ENCODE assay signal across 20 mouse cellular contexts in genomic region chr16:92874015-92874414, GRCm38 (mm10). TPM values are rescaled to one million over a fixed set of nuclear protein-coding genes. Genes with fewer than 3 reads are reported as not detected.
DNase-seq lines count a peak whose midpoint lies in the region; ATAC-seq and TF ChIP-seq lines count a peak whose summit lies in the region.
"Had no signal": no experiment of that assay in that cellular context is flagged by ENCODE, and none has a peak within 500 bp of the region (broad histone marks: within the 10 kb centered on the region; RNA-seq: fewer than 3 reads in every experiment).

No protein-coding gene starts in this region.

- no peaks in the 10 kb centered on the region for H3K9me3 ChIP-seq in liver, embryonic 12.5 days (replicated peaks)
- H3K9me3 ChIP-seq: embryonic facial prominence, embryonic 15.5 days had no signal

- WGBS in liver, adult 2 months, result 77% methylated on average over 3 of the region's 3 CpGs
- WGBS in liver, embryonic 12.5 days (ENCODE audit: insufficient replicate concordance), result 22% methylated on average over 3 of the region's 3 CpGs

- TF ChIP-seq POLR2A in liver, adult 2 months (IDR thresholded peaks at IDR 0.05; ENCODE audit: extremely low read depth, insufficient read depth, low read length), result no peak

- no peaks in the 10 kb centered on the region for H3K79me2 ChIP-seq in liver, adult 2 months (ENCODE audit: control insufficient read depth, insufficient read depth, low read length)

- no peak for TF ChIP-seq CTCF in liver, adult 2 months (IDR thresholded peaks at IDR 0.05; ENCODE audit: low read depth, low read length)

- H3K4me1 ChIP-seq in liver, adult 2 months (ENCODE audit: control insufficient read depth, insufficient read depth, low read length), result no peaks in the 10 kb centered on the region
- H3K4me1 ChIP-seq in liver, embryonic 12.5 days, result peaks cover 36% of the 10 kb centered on the region
- H3K4me1 ChIP-seq: embryonic facial prominence, embryonic 15.5 days had no signal

- no peaks in the 10 kb centered on the region for H3K36me3 ChIP-seq in liver, adult 2 months (ENCODE audit: control insufficient read depth, insufficient read depth, low read length)
- no peaks in the 10 kb centered on the region for H3K36me3 ChIP-seq in liver, embryonic 12.5 days
- H3K36me3 ChIP-seq: embryonic facial prominence, embryonic 15.5 days; heart, embryonic 10.5 days had no signal

- no peak overlapping the region for H3K27ac ChIP-seq in liver, adult 2 months (replicated peaks; ENCODE audit: insufficient read depth, low read depth, low read length)
- H3K27ac ChIP-seq in liver, embryonic 12.5 days, result no peak overlapping the region
- H3K27ac ChIP-seq: embryonic facial prominence, embryonic 15.5 days; heart, embryonic 10.5 days; hindbrain, embryonic 14.5 days; kidney, postnatal 0 days; layer of hippocampus, adult 2 months had no signal

- H3K4me2 ChIP-seq in liver, embryonic 12.5 days, result no peak overlapping the region
- H3K4me2 ChIP-seq: embryonic facial prominence, embryonic 15.5 days; hindbrain, embryonic 14.5 days had no signal

- ATAC-seq in liver, embryonic 12.5 days, result no peak
- peak; percentile 94 for ATAC-seq in megakaryocyte, adult 5-6 weeks (ENCODE audit: poor library complexity, severe bottlenecking)
- ATAC-seq: activated CD4-positive, CD25-positive, alpha-beta regulatory T cell, adult 4 months had no signal

- H3K9ac ChIP-seq in liver, adult 2 months (ENCODE audit: low read depth, low read length), result no peak overlapping the region
- no peak overlapping the region for H3K9ac ChIP-seq in liver, embryonic 12.5 days
- H3K9ac ChIP-seq: embryonic facial prominence, embryonic 15.5 days; hindbrain, embryonic 14.5 days had no signal

- DNase-seq in liver, adult 2 months (ENCODE audit: extremely low read depth, low read depth, low spot score), result peak; percentile 11
- DNase-seq in A20 (ENCODE audit: low read depth, low spot score) (peak; percentile 66), MEL-GATA-1-ER (ENCODE audit: extremely low read depth, low read depth) (peak; percentile 95)
- DNase-seq in adrenal gland, adult 2 months, result no peak
- DNase-seq in right cerebral cortex, postnatal 25 days, result no peak
- no peak for DNase-seq in right cerebral cortex, postnatal 10 days (ENCODE audit: low spot score in 2 of 2)
- DNase-seq: adrenal gland, postnatal 36 days; cerebellum, adult 8-10 months; embryo, embryonic 11 days; gastrocnemius, postnatal 14 days; heart, postnatal 14 days; kidney, adult 11 months had no signal

- H3K27me3 ChIP-seq in liver, adult 2 months (ENCODE audit: control insufficient read depth, insufficient read depth, low read length), result no peaks in the 10 kb centered on the region; the same call in 1 of the 2 replicates
- H3K27me3 ChIP-seq in liver, embryonic 12.5 days (replicated peaks), result no peaks in the 10 kb centered on the region
- H3K27me3 ChIP-seq: embryonic facial prominence, embryonic 15.5 days had no signal

- H3K4me3 ChIP-seq in liver, adult 2 months (ENCODE audit: insufficient read depth, low read depth, low read length), result no peak overlapping the region
- H3K4me3 ChIP-seq in liver, embryonic 12.5 days, result no peak overlapping the region
- H3K4me3 ChIP-seq: embryonic facial prominence, embryonic 15.5 days; heart, embryonic 10.5 days; layer of hippocampus, adult 2 months had no signal

RNA-seq across cellular contexts. Expression of gene Runx1, which starts 48.1 kb away (rescaled TPM):
- 0.74 and 0.94 TPM in 2 replicates for total RNA-seq in liver, adult 2 months (2014; rRNA removed)
- polyA plus RNA-seq in liver, adult 2 months (2012; rRNA removed), result 0.20 and 0.55 TPM in 2 replicates
- polyA plus RNA-seq in liver, embryonic 12.5 days (2016; fragmentation: Nextera tagmentation; extraction: Ambion mirVana), result 11.7 and 13.5 TPM in 2 replicates
- 93.4 and 112 TPM in 2 replicates for total RNA-seq in megakaryocyte, adult 5-6 weeks (2015)
- 44.7 and 61.5 TPM in 2 replicates for total RNA-seq in megakaryocyte, adult 5-6 weeks (2017)
- total RNA-seq in adrenal gland, adult 2 months (2021), result 1 to 10 TPM; 3.6 to 4.9 TPM
- 4.2 and 6.2 TPM in 2 replicates for polyA plus RNA-seq in adrenal gland, adult 2 months (2012; rRNA removed)

Comparison
In these comparisons a context has a peak if more than half of its experiments do, and no peak if none do; other contexts are left out.
1. DNase-seq: peak in liver, adult 2 months (single experiment), A20 (single experiment) and MEL-GATA-1-ER (single experiment); none in adrenal gland, adult 2 months (single experiment), right cerebral cortex, postnatal 25 days (single experiment) and right cerebral cortex, postnatal 10 days (0 of 2).
2. RNA of gene Runx1, which starts 48.1 kb away (total RNA-seq): 44.7 to 112 TPM in megakaryocyte, adult 5-6 weeks; 3.6 to 4.9 TPM in adrenal gland, adult 2 months and 0.74 to 0.94 TPM in liver, adult 2 months; every median in the first group is over 4 times any median in the second.